Mouse (Mus musculus): Measurements from ENCODE around the gene Commd3. TPM values are rescaled to one million over a fixed set of nuclear protein-coding genes. Genes with fewer than 3 reads are reported as not detected.
A peak's percentile ranks its signal among the peaks of the same experiment; 100 is the strongest.

Commd3 gene
- 291 TPM in 2 replicates for polyA plus RNA-seq (2015; fragmentation: Nextera tagmentation; extraction: Ambion mirVana)

- H3K9ac ChIP-seq (replicated peaks; ENCODE audit: low read depth, low read length): peak within 1 kb of the TSS; percentile 99
- H3K27me3 ChIP-seq (replicated peaks; ENCODE audit: control insufficient read depth, insufficient read depth, low read length): peaks cover 2% of the 10 kb centered on the region; the same call in 1 of the 2 replicates
- H3K4me1 ChIP-seq (replicated peaks; ENCODE audit: control insufficient read depth, insufficient read depth, low read length): peaks cover 14% of the 10 kb centered on the region
- WGBS: under 1% methylated on average over 85 of the region's 91 CpGs
- H3K4me3 ChIP-seq (replicated peaks; ENCODE audit: low read length): peak within 1 kb of the TSS; percentile 79
- peak; percentile 86 for ATAC-seq
- no peaks in the 10 kb centered on the region for H3K9me3 ChIP-seq (ENCODE audit: control insufficient read depth, low read length)
- H3K27ac ChIP-seq (ENCODE audit: low read length): peak within 1 kb of the TSS; percentile 99
- H3K4me2 ChIP-seq (ENCODE audit: low read length): peak within 1 kb of the TSS; percentile 67
- no peaks in the 10 kb centered on the region for H3K36me3 ChIP-seq (ENCODE audit: control insufficient read depth, insufficient read depth)
These were observed at the start of gene Commd3 for GRCm38 (mm10) chr2:18672133-18672765. TSS of gene Commd3 (plus strand) at chr2:18672384.

- no peaks in the 10 kb centered on the region for H3K36me3 ChIP-seq (ENCODE audit: control insufficient read depth, insufficient read depth)
- H3K4me3 ChIP-seq (replicated peaks; ENCODE audit: low read length): no peak overlapping the region
- 62% methylated on average over 10 of the region's 10 CpGs for WGBS
- ATAC-seq: peak; percentile 36; the same call in 1 of the 2 replicates
- no peak overlapping the region for H3K4me2 ChIP-seq (ENCODE audit: low read length)
- no peaks in the 10 kb centered on the region for H3K9me3 ChIP-seq (ENCODE audit: control insufficient read depth, low read length)
- no peak overlapping the region for H3K9ac ChIP-seq (replicated peaks; ENCODE audit: low read depth, low read length)
- H3K4me1 ChIP-seq (replicated peaks; ENCODE audit: control insufficient read depth, insufficient read depth, low read length): no peaks in the 10 kb centered on the region
- H3K27ac ChIP-seq (ENCODE audit: low read length): no peak overlapping the region
- no peaks in the 10 kb centered on the region for H3K27me3 ChIP-seq (replicated peaks; ENCODE audit: control insufficient read depth, insufficient read depth, low read length)
These were observed 49.0 kb upstream of the Commd3 start for GRCm38 (mm10) chr2:18623219-18623618.

- H3K4me3 ChIP-seq (replicated peaks; ENCODE audit: low read length): no peak overlapping the region
- no peak overlapping the region for H3K27ac ChIP-seq (ENCODE audit: low read length)
- no peaks in the 10 kb centered on the region for H3K27me3 ChIP-seq (replicated peaks; ENCODE audit: control insufficient read depth, insufficient read depth, low read length)
- ATAC-seq: no peak
- no peak overlapping the region for H3K4me2 ChIP-seq (ENCODE audit: low read length)
- H3K4me1 ChIP-seq (replicated peaks; ENCODE audit: control insufficient read depth, insufficient read depth, low read length): peaks cover 4% of the 10 kb centered on the region; the same call in 1 of the 2 replicates
- no peak overlapping the region for H3K9ac ChIP-seq (replicated peaks; ENCODE audit: low read depth, low read length)
- H3K9me3 ChIP-seq (ENCODE audit: control insufficient read depth, low read length): no peaks in the 10 kb centered on the region
- H3K36me3 ChIP-seq (ENCODE audit: control insufficient read depth, insufficient read depth): no peaks in the 10 kb centered on the region
- WGBS: 82% methylated on average over 5 of the region's 5 CpGs
These were observed 41.6 kb upstream of the Commd3 start for GRCm38 (mm10) chr2:18630547-18630946.

- no peak overlapping the region for H3K27ac ChIP-seq (ENCODE audit: low read length)
- H3K36me3 ChIP-seq (ENCODE audit: control insufficient read depth, insufficient read depth): no peaks in the 10 kb centered on the region
- peaks cover 4% of the 10 kb centered on the region; the same call in 1 of the 2 replicates for H3K4me1 ChIP-seq (replicated peaks; ENCODE audit: control insufficient read depth, insufficient read depth, low read length)
- peak; percentile 95 for ATAC-seq
- H3K4me2 ChIP-seq (ENCODE audit: low read length): no peak overlapping the region
- H3K9me3 ChIP-seq (ENCODE audit: control insufficient read depth, low read length): no peaks in the 10 kb centered on the region
- no peak overlapping the region for H3K4me3 ChIP-seq (replicated peaks; ENCODE audit: low read length)
- no peak overlapping the region for H3K9ac ChIP-seq (replicated peaks; ENCODE audit: low read depth, low read length)
- WGBS: 39% methylated on average over 8 of the region's 8 CpGs
- H3K27me3 ChIP-seq (replicated peaks; ENCODE audit: control insufficient read depth, insufficient read depth, low read length): no peaks in the 10 kb centered on the region
These were observed 37.1 kb upstream of the Commd3 start for GRCm38 (mm10) chr2:18635052-18635451.

GRCm38 (mm10) chr2:18648563-18648962, 23.6 kb upstream of the Commd3 start:
- no peak for ATAC-seq
- Histone ChIP-seq H3K27ac (ENCODE audit: low read length) (no peak overlapping the region), H3K9ac (replicated peaks; ENCODE audit: low read depth, low read length) (no peak overlapping the region), H3K36me3 (ENCODE audit: control insufficient read depth, insufficient read depth) (no peaks in the 10 kb centered on the region), H3K4me3 (replicated peaks; ENCODE audit: low read length) (no peak overlapping the region), H3K9me3 (ENCODE audit: control insufficient read depth, low read length) (no peaks in the 10 kb centered on the region), H3K4me1 (replicated peaks; ENCODE audit: control insufficient read depth, insufficient read depth, low read length) (no peaks in the 10 kb centered on the region), H3K27me3 (replicated peaks; ENCODE audit: control insufficient read depth, insufficient read depth, low read length) (no peaks in the 10 kb centered on the region), H3K4me2 (ENCODE audit: low read length) (no peak overlapping the region)
- WGBS: 80% methylated on average over 3 of the region's 4 CpGs

GRCm38 (mm10) chr2:18654821-18655220, 17.4 kb upstream of the Commd3 start:
- no peak overlapping the region for H3K27ac ChIP-seq (ENCODE audit: low read length)
- H3K4me1 ChIP-seq (replicated peaks; ENCODE audit: control insufficient read depth, insufficient read depth, low read length): no peaks in the 10 kb centered on the region
- no peak overlapping the region for H3K9ac ChIP-seq (replicated peaks; ENCODE audit: low read depth, low read length)
- H3K27me3 ChIP-seq (replicated peaks; ENCODE audit: control insufficient read depth, insufficient read depth, low read length): no peaks in the 10 kb centered on the region
- no peak for ATAC-seq
- H3K4me2 ChIP-seq (ENCODE audit: low read length): no peak overlapping the region
- H3K36me3 ChIP-seq (ENCODE audit: control insufficient read depth, insufficient read depth): no peaks in the 10 kb centered on the region
- 79% methylated on average over 5 of the region's 5 CpGs for WGBS
- H3K9me3 ChIP-seq (ENCODE audit: control insufficient read depth, low read length): no peaks in the 10 kb centered on the region
- H3K4me3 ChIP-seq (replicated peaks; ENCODE audit: low read length): no peak overlapping the region

GRCm38 (mm10) chr2:18664003-18664402, 8.2 kb upstream of the Commd3 start:
- no peak overlapping the region for H3K4me2 ChIP-seq (ENCODE audit: low read length)
- no peak overlapping the region for H3K4me3 ChIP-seq (replicated peaks; ENCODE audit: low read length)
- no peaks in the 10 kb centered on the region for H3K9me3 ChIP-seq (ENCODE audit: control insufficient read depth, low read length)
- H3K27me3 ChIP-seq (replicated peaks; ENCODE audit: control insufficient read depth, insufficient read depth, low read length): no peaks in the 10 kb centered on the region
- no peak overlapping the region for H3K9ac ChIP-seq (replicated peaks; ENCODE audit: low read depth, low read length)
- H3K36me3 ChIP-seq (ENCODE audit: control insufficient read depth, insufficient read depth): no peaks in the 10 kb centered on the region
- no peaks in the 10 kb centered on the region for H3K4me1 ChIP-seq (replicated peaks; ENCODE audit: control insufficient read depth, insufficient read depth, low read length)
- ATAC-seq: no peak
- H3K27ac ChIP-seq (ENCODE audit: low read length): no peak overlapping the region
- WGBS: 94% methylated on average over 3 of the region's 3 CpGs

- Histone ChIP-seq H3K4me1 (replicated peaks; ENCODE audit: control insufficient read depth, insufficient read depth, low read length) (peaks cover 14% of the 10 kb centered on the region), H3K27me3 (replicated peaks; ENCODE audit: control insufficient read depth, insufficient read depth, low read length) (peaks cover 2% of the 10 kb centered on the region; the same call in 1 of the 2 replicates), H3K4me2 (ENCODE audit: low read length) (no peak overlapping the region), H3K36me3 (ENCODE audit: control insufficient read depth, insufficient read depth) (no peaks in the 10 kb centered on the region), H3K9ac (replicated peaks; ENCODE audit: low read depth, low read length) (no peak overlapping the region), H3K4me3 (replicated peaks; ENCODE audit: low read length) (no peak overlapping the region), H3K9me3 (ENCODE audit: control insufficient read depth, low read length) (no peaks in the 10 kb centered on the region), H3K27ac (ENCODE audit: low read length) (no peak overlapping the region)
- 9% methylated on average over 6 of the region's 6 CpGs for WGBS
- ATAC-seq: no peak
These were observed 1.1 kb upstream of the Commd3 start for GRCm38 (mm10) chr2:18671041-18671440.

GRCm38 (mm10) chr2:18672766-18673164, 581 bp downstream of the Commd3 start:
- Histone ChIP-seq H3K9ac (replicated peaks; ENCODE audit: low read depth, low read length) (peak overlapping the region; percentile 99), H3K27ac (ENCODE audit: low read length) (peak overlapping the region; percentile 99), H3K4me2 (ENCODE audit: low read length) (peak overlapping the region; percentile 67), H3K4me3 (replicated peaks; ENCODE audit: low read length) (peak overlapping the region; percentile 79), H3K36me3 (ENCODE audit: control insufficient read depth, insufficient read depth) (no peaks in the 10 kb centered on the region), H3K4me1 (replicated peaks; ENCODE audit: control insufficient read depth, insufficient read depth, low read length) (peaks cover 14% of the 10 kb centered on the region), H3K9me3 (ENCODE audit: control insufficient read depth, low read length) (no peaks in the 10 kb centered on the region), H3K27me3 (replicated peaks; ENCODE audit: control insufficient read depth, insufficient read depth, low read length) (peaks cover 2% of the 10 kb centered on the region; the same call in 1 of the 2 replicates)
- ATAC-seq: no peak
- WGBS: 2% methylated on average over 11 of the region's 11 CpGs

All from forebrain, embryonic 16.5 days (tissue).